Mouse (Mus musculus): ENCODE data around the gene Slc47a1. TPM values are rescaled to one million over a fixed set of nuclear protein-coding genes. Genes with fewer than 3 reads are reported as not detected.
A peak's percentile ranks its signal among the peaks of the same experiment; 100 is the strongest.

The Slc47a1 gene
- polyA plus RNA-seq, 2 experiments, result 6.2 to 7.5 TPM

GRCm38 (mm10) chr11:61385725-61386124 lies 7.6 kb upstream of the Slc47a1 start:
- ATAC-seq (ENCODE audit: insufficient read depth) (no peak), DNase-seq (ENCODE audit: low read depth in 3 of 3, low spot score in 3 of 3) (no peak)
- Histone ChIP-seq H3K9ac (replicated peaks) (no peak overlapping the region), H3K4me3 (ENCODE audit: insufficient read depth in 1 of 2, low read depth in 2 of 2, low read length in 2 of 2) (no peak overlapping the region), H3K27ac (no peak overlapping the region), H3K36me3 (replicated peaks; ENCODE audit: control insufficient read depth, insufficient read depth, low read depth) (no peaks in the 10 kb centered on the region), H3K4me2 (ENCODE audit: low read depth) (no peak overlapping the region), H3K9me3 (ENCODE audit: control insufficient read depth, low read length) (no peaks in the 10 kb centered on the region), H3K27me3 (ENCODE audit: control insufficient read depth, insufficient read depth, low read length) (no peaks in the 10 kb centered on the region), H3K4me1 (replicated peaks; ENCODE audit: control insufficient read depth in 2 of 2, insufficient read depth in 2 of 2, low read length in 1 of 2) (no peaks in the 10 kb centered on the region)
- no peak for TF ChIP-seq CTCF (IDR thresholded peaks at IDR 0.05; ENCODE audit: low read depth)
- TF ChIP-seq EP300 (IDR thresholded peaks at IDR 0.05; ENCODE audit: low read depth), result no peak
- 10% methylated on average over 4 of the region's 4 CpGs for WGBS (ENCODE audit: insufficient replicate concordance)

- TF ChIP-seq EP300 (IDR thresholded peaks at IDR 0.05; ENCODE audit: low read depth) (no peak), CTCF (IDR thresholded peaks at IDR 0.05; ENCODE audit: low read depth) (no peak)
- no peak for ATAC-seq (ENCODE audit: insufficient read depth)
- H3K4me2 ChIP-seq (ENCODE audit: low read depth), result no peak overlapping the region
Measured at GRCm38 (mm10) chr11:61381272-61381671, 3.1 kb upstream of the Slc47a1 start.

GRCm38 (mm10) chr11:61378651-61379050 lies 506 bp upstream of the Slc47a1 start:
- H3K9ac ChIP-seq (replicated peaks), result no peak overlapping the region
- H3K27me3 ChIP-seq (ENCODE audit: control insufficient read depth, insufficient read depth, low read length), result peaks cover 11% of the 10 kb centered on the region
- ATAC-seq (ENCODE audit: insufficient read depth), result no peak
- no peak overlapping the region for H3K27ac ChIP-seq
- H3K36me3 ChIP-seq (replicated peaks; ENCODE audit: control insufficient read depth, insufficient read depth, low read depth), result no peaks in the 10 kb centered on the region
- H3K4me3 ChIP-seq (ENCODE audit: insufficient read depth in 1 of 2, low read depth in 2 of 2, low read length in 2 of 2), result no peak overlapping the region
- 53% methylated on average over 4 of the region's 4 CpGs for WGBS (ENCODE audit: insufficient replicate concordance)
- peak in 1 of 3 experiments; percentile 15 for DNase-seq (ENCODE audit: low read depth in 3 of 3, low spot score in 3 of 3)
- TF ChIP-seq EP300 (IDR thresholded peaks at IDR 0.05; ENCODE audit: low read depth) (no peak), CTCF (IDR thresholded peaks at IDR 0.05; ENCODE audit: low read depth) (no peak)
- no peaks in the 10 kb centered on the region for H3K9me3 ChIP-seq (ENCODE audit: control insufficient read depth, low read length)
- H3K4me2 ChIP-seq (ENCODE audit: low read depth), result no peak overlapping the region
- 0 out of 4 replicates have a peak, but pooled peaks cover 0 to 2% of the 10 kb centered on the region in 2 experiments for H3K4me1 ChIP-seq (replicated peaks; ENCODE audit: control insufficient read depth in 2 of 2, insufficient read depth in 2 of 2, low read length in 1 of 2)

More at GRCm38 (mm10) chr11:61381272-61381671, 3.1 kb upstream of the Slc47a1 start:
- Histone ChIP-seq H3K4me1 (replicated peaks; ENCODE audit: control insufficient read depth in 2 of 2, insufficient read depth in 2 of 2, low read length in 1 of 2) (0 out of 4 replicates have a peak, but pooled peaks cover 0 to 2% of the 10 kb centered on the region in 2 experiments), H3K27me3 (ENCODE audit: control insufficient read depth, insufficient read depth, low read length) (peaks cover 11% of the 10 kb centered on the region), H3K27ac (no peak overlapping the region), H3K36me3 (replicated peaks; ENCODE audit: control insufficient read depth, insufficient read depth, low read depth) (no peaks in the 10 kb centered on the region), H3K9ac (replicated peaks) (no peak overlapping the region), H3K4me3 (ENCODE audit: insufficient read depth in 1 of 2, low read depth in 2 of 2, low read length in 2 of 2) (no peak overlapping the region), H3K9me3 (ENCODE audit: control insufficient read depth, low read length) (no peaks in the 10 kb centered on the region)
- WGBS (ENCODE audit: insufficient replicate concordance), result 36% methylated on average over 1 of the region's 1 CpGs
- no peak for DNase-seq (ENCODE audit: low read depth in 3 of 3, low spot score in 3 of 3)

- Histone ChIP-seq H3K27me3 (ENCODE audit: control insufficient read depth, insufficient read depth, low read length) (no peaks in the 10 kb centered on the region), H3K27ac (no peak overlapping the region), H3K4me3 (ENCODE audit: insufficient read depth in 1 of 2, low read depth in 2 of 2, low read length in 2 of 2) (no peak overlapping the region), H3K4me1 (replicated peaks; ENCODE audit: control insufficient read depth in 2 of 2, insufficient read depth in 2 of 2, low read length in 1 of 2) (0 out of 4 replicates have a peak, but pooled peaks cover 0 to 2% of the 10 kb centered on the region in 2 experiments), H3K4me2 (ENCODE audit: low read depth) (no peak overlapping the region), H3K9me3 (ENCODE audit: control insufficient read depth, low read length) (no peaks in the 10 kb centered on the region), H3K9ac (replicated peaks) (no peak overlapping the region), H3K36me3 (replicated peaks; ENCODE audit: control insufficient read depth, insufficient read depth, low read depth) (no peaks in the 10 kb centered on the region)
- TF ChIP-seq EP300 (IDR thresholded peaks at IDR 0.05; ENCODE audit: low read depth) (no peak), CTCF (IDR thresholded peaks at IDR 0.05; ENCODE audit: low read depth) (no peak)
- 64% methylated on average over 2 of the region's 2 CpGs for WGBS (ENCODE audit: insufficient replicate concordance)
- no peak for ATAC-seq (ENCODE audit: insufficient read depth)
- DNase-seq (ENCODE audit: low read depth in 3 of 3, low spot score in 3 of 3), result no peak
Measured at GRCm38 (mm10) chr11:61368668-61369067, 9.5 kb downstream of the Slc47a1 start.

GRCm38 (mm10) chr11:61366517-61367273 lies 11.4 kb downstream of the Slc47a1 start:
- no peaks in the 10 kb centered on the region for H3K9me3 ChIP-seq (ENCODE audit: control insufficient read depth, low read length)
- no peak overlapping the region for H3K27ac ChIP-seq
- no peaks in the 10 kb centered on the region for H3K27me3 ChIP-seq (ENCODE audit: control insufficient read depth, insufficient read depth, low read length)
- H3K4me1 ChIP-seq (replicated peaks; ENCODE audit: control insufficient read depth in 2 of 2, insufficient read depth in 2 of 2, low read length in 1 of 2), result 0 out of 4 replicates have a peak, but pooled peaks cover 0 to 2% of the 10 kb centered on the region in 2 experiments
- DNase-seq (ENCODE audit: low read depth in 3 of 3, low spot score in 3 of 3), result no peak
- no peak overlapping the region for H3K4me2 ChIP-seq (ENCODE audit: low read depth)
- H3K4me3 ChIP-seq (ENCODE audit: insufficient read depth in 1 of 2, low read depth in 2 of 2, low read length in 2 of 2), result no peak overlapping the region
- H3K9ac ChIP-seq (replicated peaks), result no peak overlapping the region
- TF ChIP-seq EP300 (IDR thresholded peaks at IDR 0.05; ENCODE audit: low read depth) (no peak), CTCF (IDR thresholded peaks at IDR 0.05; ENCODE audit: low read depth) (no peak)
- 50% methylated on average over 9 of the region's 9 CpGs for WGBS (ENCODE audit: insufficient replicate concordance)
- H3K36me3 ChIP-seq (replicated peaks; ENCODE audit: control insufficient read depth, insufficient read depth, low read depth), result no peaks in the 10 kb centered on the region
- no peak for ATAC-seq (ENCODE audit: insufficient read depth)

Data from liver, embryonic 14.5 days (tissue).